Mouse (Mus musculus) thymus, adult 2 months (tissue): ENCODE data around the gene Ppp1r3f.

Experiments
- CTCF ChIP-seq: fragments of 200-500 bp; IDR thresholded peaks from 2 replicates; pipeline ENCODE4 v1.5.1; 2012; ENCODE audit warnings: mild to moderate bottlenecking, control low read depth, low read length, moderate library complexity, borderline replicate concordance; ENCODE audit not compliant: control insufficient read depth, poor library complexity, insufficient read depth; ENCODE audit errors: extremely low read depth
- POLR2A ChIP-seq: fragments of 200-500 bp; IDR thresholded peaks from 2 replicates; pipeline ENCODE4 v1.6.1; 2012; ENCODE audit warnings: mild to moderate bottlenecking, low read length, control low read depth, moderate library complexity; ENCODE audit not compliant: control insufficient read depth, poor library complexity, insufficient read depth; ENCODE audit errors: extremely low read depth

DNA sequence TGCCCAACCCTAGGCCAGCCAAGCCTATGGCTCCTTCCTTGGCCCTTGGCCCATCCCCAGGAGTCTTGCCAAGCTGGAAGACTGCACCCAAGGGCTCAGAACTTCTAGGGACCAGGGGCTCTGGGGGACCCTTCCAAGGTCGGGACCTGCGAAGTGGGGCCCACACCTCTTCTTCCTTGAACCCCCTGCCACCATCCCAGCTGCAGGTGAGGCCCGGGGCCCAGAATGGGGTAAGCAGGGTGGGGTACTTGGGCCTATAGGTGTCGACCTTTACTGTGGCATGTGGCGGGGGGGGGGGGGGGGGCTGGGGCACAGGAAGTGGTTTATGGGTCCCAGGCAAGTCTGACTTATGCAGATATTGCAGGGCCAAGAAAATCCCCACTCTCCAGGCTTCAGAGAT lies 12.3 kb upstream of the Ppp1r3f start:
- TF ChIP-seq POLR2A = no peak
- TF ChIP-seq CTCF = no peak
